Mouse (Mus musculus) olfactory bulb, adult 2 months (tissue): ENCODE data around the gene Gm16451. TPM values are rescaled to one million over a fixed set of nuclear protein-coding genes. Genes with fewer than 3 reads are reported as not detected.
"Not testable (repeated sequence)": the region's sequence is repeated elsewhere in the genome, so short reads cannot be mapped to it uniquely, and the experiment has no call there.

Experiments used
- H3K27ac ChIP-seq: fragments of 200-500 bp; 2 replicates; pipeline ENCODE4 v1.5.1; 2012; ENCODE audit warnings: low read depth, low read length; ENCODE audit not compliant: insufficient read depth
- H3K4me1 ChIP-seq: fragments of 200-500 bp; 2 replicates; pipeline ENCODE4 v1.6.1; 2012; ENCODE audit warnings: low read length; ENCODE audit not compliant: control insufficient read depth, insufficient read depth
- H3K4me3 ChIP-seq: fragments of 200-500 bp; 2 replicates; pipeline ENCODE4 v1.5.1; 2012; ENCODE audit warnings: mild to moderate bottlenecking, low read depth, low read length, moderate library complexity; ENCODE audit not compliant: insufficient read depth
- WGBS: fragments of 180-500 bp; shearing (Covaris S2); methylation state at CpG from one replicate; pipeline ENCODE4 v1.1.7; 2018; 5-methylcytosine and 5-hydroxymethylcytosine counted together
- polyA plus RNA-seq: library from polyadenylated mRNA; stranded (reverse); fragments of >200 nt; gene quantifications from 2 replicates; pipeline ENCODE4 v1.2.4, GENCODE M21; 2012; ENCODE audit warnings: low replicate concordance; ENCODE audit not compliant: missing spikeins, insufficient read depth, insufficient read length

Gene Gm16451
- not detected in 2 replicates for polyA plus RNA-seq

DNA sequence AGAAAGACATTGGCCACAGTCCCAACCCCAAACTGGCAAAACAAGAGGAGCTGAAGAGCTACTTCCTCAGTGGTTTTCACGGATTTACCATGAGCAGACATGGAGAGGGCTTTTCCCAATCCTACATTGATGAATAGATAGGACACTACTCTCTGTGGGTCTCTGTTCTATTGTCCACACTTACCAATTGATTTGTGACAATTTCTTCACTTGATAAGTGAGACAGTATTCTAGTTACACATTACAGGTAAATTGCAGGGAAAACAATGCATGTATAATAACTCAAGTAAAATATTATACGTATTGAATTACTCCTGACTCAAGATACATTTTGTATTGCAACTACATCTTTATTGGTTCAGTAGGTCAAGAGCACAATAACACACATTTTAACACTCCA, at the start of gene Gm16451:
Gm16451 (minus strand) TSS at position 101 of the 400 bp plus-strand sequence.
- not testable (repeated sequence) for H3K27ac ChIP-seq, H3K4me3 ChIP-seq, H3K4me1 ChIP-seq
- no CpG with 5 or more reads among the region's 2 CpGs for WGBS

DNA sequence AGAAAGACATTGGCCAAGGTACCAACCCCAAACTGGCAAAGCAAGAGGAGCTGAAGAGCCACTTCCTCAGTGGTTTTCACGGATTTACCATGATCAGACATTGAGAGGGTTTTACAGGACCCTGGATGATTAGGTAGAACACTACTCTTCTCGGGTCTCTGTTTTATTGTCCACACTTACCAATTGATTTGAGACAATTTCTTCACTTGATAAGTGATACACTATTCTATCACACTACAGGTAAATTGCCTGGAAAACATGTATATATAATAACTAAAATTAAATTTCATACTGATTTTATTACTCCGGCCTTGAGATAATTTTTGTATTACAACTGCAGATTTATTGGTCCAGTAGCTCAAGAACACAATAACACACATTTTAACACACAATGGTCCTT, 45.9 kb upstream of the Gm16451 start, which contains the start of gene Vmn1r142:
Vmn1r142 (minus strand) TSS at position 101 of the 400 bp plus-strand sequence.
- not testable (repeated sequence) for H3K4me1 ChIP-seq, H3K27ac ChIP-seq, H3K4me3 ChIP-seq
- WGBS, result no CpG with 5 or more reads among the region's 3 CpGs

DNA sequence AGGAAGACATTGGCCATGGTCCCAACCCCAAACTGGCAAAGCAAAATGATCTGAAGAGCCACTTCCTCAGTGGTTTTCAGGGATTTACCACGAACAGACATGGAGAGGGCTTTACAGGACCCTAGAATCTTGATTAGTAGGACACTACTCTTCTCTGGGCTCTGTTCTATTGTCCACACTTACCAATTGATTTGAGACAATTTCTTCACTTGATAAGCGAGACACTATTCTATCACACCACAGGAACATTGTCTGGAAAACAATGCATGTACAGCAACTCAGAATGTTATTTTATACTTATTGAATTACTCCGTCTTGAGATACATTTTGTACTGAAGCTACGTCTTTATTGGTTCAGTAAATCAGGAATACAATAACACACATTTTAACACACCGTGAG, 16.6 kb upstream of the Gm16451 start, which contains the start of gene Gm10666:
Gm10666 (minus strand) TSS at position 101 of the 400 bp plus-strand sequence.
- WGBS, result no CpG with 5 or more reads among the region's 5 CpGs
- H3K4me3 ChIP-seq, H3K27ac ChIP-seq, H3K4me1 ChIP-seq: not testable (repeated sequence)

DNA sequence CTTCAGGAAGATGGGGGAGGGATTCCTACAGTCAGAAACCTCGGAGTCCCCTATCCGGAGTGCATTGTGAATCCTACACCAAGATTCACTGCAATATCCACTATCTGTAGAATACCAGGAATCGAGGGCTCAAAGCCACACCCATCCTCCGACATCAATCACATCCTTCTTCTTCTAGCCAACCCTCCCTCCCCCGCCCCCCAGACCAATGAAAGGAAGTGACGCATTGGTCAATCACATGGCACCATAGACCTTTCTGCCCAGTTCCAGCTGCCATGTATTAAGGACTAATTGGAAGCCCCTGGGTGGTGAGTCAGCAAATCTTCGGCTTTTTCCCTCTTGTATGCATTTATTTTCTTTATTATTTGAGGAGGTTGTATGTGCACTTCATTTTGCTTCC, 49.3 kb downstream of the Gm16451 start, which contains the start of gene Vmn1r139:
Vmn1r139 (plus strand) TSS at position 301 of the 400 bp plus-strand sequence.
- not testable (repeated sequence) for H3K27ac ChIP-seq, H3K4me3 ChIP-seq, H3K4me1 ChIP-seq
- no CpG with 5 or more reads among the region's 7 CpGs for WGBS

Other genes with a start within 250 kb of the Gm16451 start
- not detected in 2 replicates for gene Gm5891, start 197.0 kb downstream of the Gm16451 start, polyA plus RNA-seq
- gene Vmn1r137, start 123.7 kb downstream of the Gm16451 start, polyA plus RNA-seq, result not detected in 2 replicates
- gene Vmn1r138, start 89.3 kb downstream of the Gm16451 start, polyA plus RNA-seq, result not detected in 2 replicates
- not detected in 2 replicates for gene Gm6176, start 61.9 kb downstream of the Gm16451 start, polyA plus RNA-seq
- gene Vmn1r139, start 49.2 kb downstream of the Gm16451 start, polyA plus RNA-seq, result not detected in 2 replicates
- not detected in 2 replicates for gene Gm10666, start 16.5 kb upstream of the Gm16451 start, polyA plus RNA-seq
- not detected in 2 replicates for gene Vmn1r142, start 45.8 kb upstream of the Gm16451 start, polyA plus RNA-seq
- not detected in 2 replicates for gene Vmn1r143, start 71.1 kb upstream of the Gm16451 start, polyA plus RNA-seq
- not detected in 2 replicates for gene Gm8653, start 83.0 kb upstream of the Gm16451 start, polyA plus RNA-seq
- gene Gm8453, start 111.2 kb upstream of the Gm16451 start, polyA plus RNA-seq, result not detected in 2 replicates
- not detected in 2 replicates for gene Gm4187, start 211.5 kb upstream of the Gm16451 start, polyA plus RNA-seq